Mouse (Mus musculus): ENCODE data around the gene Krt34. TPM values are rescaled to one million over a fixed set of nuclear protein-coding genes. Genes with fewer than 3 reads are reported as not detected.

Krt34 gene
- total and polyA plus RNA-seq, 3 experiments: not detected

DNA sequence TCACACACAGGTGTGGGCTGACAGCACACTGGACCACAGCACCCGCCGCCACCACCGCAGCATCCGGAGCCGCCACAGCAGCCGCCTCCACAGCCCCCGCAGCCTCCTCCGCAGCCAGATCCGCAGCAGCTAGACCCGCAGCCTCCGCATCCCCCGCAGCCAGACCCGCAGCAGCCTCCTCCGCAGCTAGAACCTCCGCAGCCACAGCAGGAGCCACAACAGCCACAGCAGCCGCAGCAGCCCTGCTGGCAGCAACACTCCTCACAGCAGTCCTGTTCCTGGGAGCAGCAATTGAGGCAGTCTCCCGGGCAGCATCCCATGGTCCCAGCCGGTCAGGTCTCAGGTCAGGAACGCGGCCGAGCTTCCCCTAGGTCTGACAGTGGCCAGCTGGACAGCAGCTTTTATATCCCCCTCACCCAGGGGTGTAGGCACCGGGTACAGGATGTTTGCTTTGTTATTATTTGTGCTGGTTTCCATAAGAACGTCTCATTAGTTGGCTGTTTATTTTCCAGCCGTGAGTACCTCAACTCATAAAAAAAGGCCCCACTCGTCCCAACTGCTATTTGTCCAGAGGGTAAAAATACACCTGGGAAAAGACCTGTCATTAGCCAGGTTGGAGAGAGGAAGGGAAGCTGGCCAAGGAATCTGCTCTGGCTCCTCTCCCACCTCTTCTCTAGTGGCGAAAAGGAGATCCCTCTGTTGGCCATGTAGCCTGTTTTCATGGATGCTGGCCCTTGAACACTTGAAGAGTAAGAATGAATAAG lies 47.6 kb downstream of the Krt34 start, which contains the start of gene Krtap17-1:
TSS of gene Krtap17-1 (minus strand) at position 375 of the 764 bp plus-strand sequence.
- DNase-seq (ENCODE audit: extremely low read depth): no peak
- Histone ChIP-seq H3K9me3 (replicated peaks; ENCODE audit: low read length) (no peaks in the 10 kb centered on the region), H3K4me3 (replicated peaks in 1 of 3; ENCODE audit: low read depth in 2 of 3, low read length in 2 of 3, poor library complexity in 1 of 3) (no peak within 1 kb of the TSS), H3K79me2 (replicated peaks; ENCODE audit: control insufficient read depth, extremely low read depth, insufficient read depth, poor library complexity, severe bottlenecking) (no peaks in the 10 kb centered on the region), H3K36me3 (replicated peaks in 1 of 2; ENCODE audit: control insufficient read depth in 1 of 2, insufficient read depth in 1 of 2, low read length in 1 of 2) (no peaks in the 10 kb centered on the region), H3K27me3 (replicated peaks) (peaks cover 79% of the 10 kb centered on the region), H3K9ac (ENCODE audit: insufficient read depth, low read depth) (no peak within 1 kb of the TSS), H3K4me1 (ENCODE audit: control insufficient read depth in 1 of 2, insufficient read depth in 2 of 2) (peaks cover 0 to 1% of the 10 kb centered on the region in 2 experiments; a peak in 2 of 4 replicates), H3K4me2 (ENCODE audit: insufficient read depth, low read depth, poor library complexity, severe bottlenecking) (no peak within 1 kb of the TSS), H3K27ac (ENCODE audit: insufficient read depth, low read depth) (no peak within 1 kb of the TSS)
- dilution Hi-C loops (cut with MboI; ENCODE audit: extremely low pct_ligation_motif_present, extremely low pct_unique_long_range_greater_than_20kb, low sequenced_read_pairs): no loop called here
- TF ChIP-seq EP300 (IDR thresholded peaks at IDR 0.05; ENCODE audit: low read length) (no peak), MAX (IDR thresholded peaks at IDR 0.05; ENCODE audit: low read length) (no peak), GABPA (IDR thresholded peaks at IDR 0.05; ENCODE audit: insufficient replicate concordance, low read depth, low read length) (no peak), E2F4 (IDR thresholded peaks at IDR 0.05; ENCODE audit: insufficient replicate concordance, low read depth, low read length) (no peak), NRF1 (IDR thresholded peaks at IDR 0.05; ENCODE audit: low read depth, low read length) (no peak), MYC (IDR thresholded peaks at IDR 0.05; ENCODE audit: low read depth, low read length) (no peak), JUND (conservative IDR thresholded peaks at IDR 0.05; ENCODE audit: low read depth, low read length) (no peak), SMC3 (IDR thresholded peaks at IDR 0.05; ENCODE audit: low read depth, low read length) (no peak), TBP (conservative IDR thresholded peaks at IDR 0.05; ENCODE audit: low read depth, low read length) (no peak), ETS1 (conservative IDR thresholded peaks at IDR 0.05; ENCODE audit: low read depth, low read length) (no peak), CHD2 (IDR thresholded peaks at IDR 0.05; ENCODE audit: low read length) (no peak), CHD1 (IDR thresholded peaks at IDR 0.05; ENCODE audit: low read depth, low read length) (no peak), KAT2A (IDR thresholded peaks at IDR 0.05; ENCODE audit: insufficient replicate concordance, low read length) (no peak), RAD21 (IDR thresholded peaks at IDR 0.05; ENCODE audit: low read depth, low read length) (no peak), MAFK (IDR thresholded peaks at IDR 0.05; ENCODE audit: insufficient replicate concordance, low read length) (no peak), ELF1 (IDR thresholded peaks at IDR 0.05; ENCODE audit: low read depth, low read length) (no peak), IRF4 (IDR thresholded peaks at IDR 0.05; ENCODE audit: low read depth, low read length) (no peak), MXI1 (IDR thresholded peaks at IDR 0.05; ENCODE audit: low read depth, low read length) (no peak), JUN (IDR thresholded peaks at IDR 0.05; ENCODE audit: insufficient read depth, low read depth, low read length) (no peak), UBTF (IDR thresholded peaks at IDR 0.05; ENCODE audit: low read depth, low read length) (no peak)
- in situ Hi-C loops (cut with MboI; ENCODE audit: low pct_ligation_motif_present, low pct_unique_long_range_greater_than_20kb, low sequenced_read_pairs): no loop called here

DNA sequence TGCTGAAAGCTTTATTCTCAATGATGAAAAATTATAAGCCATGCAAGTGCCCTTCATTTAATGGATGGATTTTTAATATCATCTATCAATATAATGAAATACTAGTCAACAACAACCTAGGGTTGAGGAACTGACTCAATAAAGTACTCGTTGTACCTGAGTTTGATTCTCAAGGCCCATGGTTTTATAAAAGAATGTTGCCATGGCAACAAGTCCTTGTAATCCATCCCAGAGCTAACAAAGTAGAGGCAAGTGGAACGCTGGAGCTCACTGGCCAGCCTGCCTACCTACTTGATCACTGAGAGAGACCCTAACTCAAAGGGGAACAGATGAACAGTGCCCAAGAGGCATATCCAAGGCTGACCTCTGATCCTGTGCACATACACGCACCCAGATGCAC lies 50.8 kb downstream of the Krt34 start:
- no peak for DNase-seq (ENCODE audit: extremely low read depth)
- dilution Hi-C loops (cut with MboI; ENCODE audit: extremely low pct_ligation_motif_present, extremely low pct_unique_long_range_greater_than_20kb, low sequenced_read_pairs): no loop called here
- TF ChIP-seq CTCF (conservative IDR thresholded peaks at IDR 0.05 in 1 of 2, IDR thresholded peaks at IDR 0.05 in 1 of 2; ENCODE audit: low read depth in 2 of 2, low read length in 2 of 2) (no peak), NELFE (IDR thresholded peaks at IDR 0.05; ENCODE audit: low read depth, low read length) (no peak), PAX5 (IDR thresholded peaks at IDR 0.05; ENCODE audit: low read length) (no peak), MYC (IDR thresholded peaks at IDR 0.05; ENCODE audit: low read depth, low read length) (no peak), POLR2A (IDR thresholded peaks at IDR 0.05; ENCODE audit: low read depth, low read length) (no peak), MAFK (IDR thresholded peaks at IDR 0.05; ENCODE audit: insufficient replicate concordance, low read length) (no peak), NRF1 (IDR thresholded peaks at IDR 0.05; ENCODE audit: low read depth, low read length) (no peak), ELF1 (IDR thresholded peaks at IDR 0.05; ENCODE audit: low read depth, low read length) (no peak), RCOR1 (conservative IDR thresholded peaks at IDR 0.05; ENCODE audit: low read depth, low read length) (no peak), ZNF384 (IDR thresholded peaks at IDR 0.05; ENCODE audit: low read depth, low read length) (no peak), UBTF (IDR thresholded peaks at IDR 0.05; ENCODE audit: low read depth, low read length) (no peak), POLR2AphosphoS2 (IDR thresholded peaks at IDR 0.05; ENCODE audit: low read depth, low read length) (no peak), MXI1 (IDR thresholded peaks at IDR 0.05; ENCODE audit: low read depth, low read length) (no peak), USF1 (IDR thresholded peaks at IDR 0.05; ENCODE audit: low read depth, low read length) (no peak)
- Histone ChIP-seq H3K79me2 (replicated peaks; ENCODE audit: control insufficient read depth, extremely low read depth, insufficient read depth, poor library complexity, severe bottlenecking) (no peaks in the 10 kb centered on the region), H3K4me1 (ENCODE audit: control insufficient read depth in 1 of 2, insufficient read depth in 2 of 2) (peaks cover 5 to 10% of the 10 kb centered on the region in 2 experiments), H3K4me3 (replicated peaks in 1 of 3; ENCODE audit: low read depth in 2 of 3, low read length in 2 of 3, poor library complexity in 1 of 3) (no peak overlapping the region), H3K9me3 (replicated peaks; ENCODE audit: low read length) (no peaks in the 10 kb centered on the region), H3K36me3 (replicated peaks in 1 of 2; ENCODE audit: control insufficient read depth in 1 of 2, insufficient read depth in 1 of 2, low read length in 1 of 2) (no peaks in the 10 kb centered on the region), H3K9ac (ENCODE audit: insufficient read depth, low read depth) (no peak overlapping the region), H3K27me3 (replicated peaks) (peaks cover 81% of the 10 kb centered on the region), H3K4me2 (ENCODE audit: insufficient read depth, low read depth, poor library complexity, severe bottlenecking) (no peak overlapping the region), H3K27ac (ENCODE audit: insufficient read depth, low read depth) (no peak overlapping the region)
- in situ Hi-C loops (cut with MboI; ENCODE audit: low pct_ligation_motif_present, low pct_unique_long_range_greater_than_20kb, low sequenced_read_pairs): no loop called here

Measured in CH12.LX (cell line).